In genomic region chr6:52238976-52239375, GRCm38 (mm10) we compare ENCODE assay signal across 17 mouse cellular contexts. TPM values are rescaled to one million over a fixed set of nuclear protein-coding genes. Genes with fewer than 3 reads are reported as not detected.
DNase-seq lines count a peak whose midpoint lies in the region; ATAC-seq and TF ChIP-seq lines count a peak whose summit lies in the region.
"Had no signal": no experiment of that assay in that cellular context is flagged by ENCODE, and none has a peak within 500 bp of the region (broad histone marks: within the 10 kb centered on the region; RNA-seq: fewer than 3 reads in every experiment).

No protein-coding gene starts in this region.

- H3K9ac ChIP-seq in intestine, embryonic 15.5 days = no peak overlapping the region; the same call in 1 of the 2 replicates
- H3K9ac ChIP-seq in kidney, postnatal 0 days (ENCODE audit: low read depth, low read length) = peak overlapping the region; percentile 98
- peak overlapping the region; percentile 98 for H3K9ac ChIP-seq in neural tube, embryonic 12.5 days
- H3K9ac ChIP-seq: hindbrain, embryonic 12.5 days had no signal

- no peaks in the 10 kb centered on the region for H3K9me3 ChIP-seq in intestine, embryonic 15.5 days
- no peaks in the 10 kb centered on the region for H3K9me3 ChIP-seq in kidney, postnatal 0 days (replicated peaks; ENCODE audit: low read length)
- no peaks in the 10 kb centered on the region for H3K9me3 ChIP-seq in neural tube, embryonic 12.5 days
- H3K9me3 ChIP-seq: hindbrain, embryonic 12.5 days had no signal

- no peak overlapping the region for H3K4me2 ChIP-seq in intestine, embryonic 15.5 days (replicated peaks)
- peak overlapping the region; percentile 92 for H3K4me2 ChIP-seq in kidney, postnatal 0 days (ENCODE audit: low read length)
- H3K4me2 ChIP-seq in neural tube, embryonic 12.5 days (replicated peaks) = peak overlapping the region; percentile 74
- H3K4me2 ChIP-seq: hindbrain, embryonic 12.5 days had no signal

- WGBS in intestine, embryonic 15.5 days = 4% methylated on average over 7 of the region's 7 CpGs
- WGBS in kidney, postnatal 0 days = 3% methylated on average over 7 of the region's 7 CpGs
- WGBS in neural tube, embryonic 12.5 days = under 1% methylated on average over 7 of the region's 7 CpGs

- H3K4me1 ChIP-seq in intestine, embryonic 15.5 days (replicated peaks) = peaks cover 16% of the 10 kb centered on the region
- H3K4me1 ChIP-seq in kidney, postnatal 0 days (replicated peaks; ENCODE audit: insufficient read depth, low read length) = peaks cover 13% of the 10 kb centered on the region
- H3K4me1 ChIP-seq in neural tube, embryonic 12.5 days = 0 out of 2 replicates have a peak, but pooled peaks cover 15% of the 10 kb centered on the region
- H3K4me1 ChIP-seq: hindbrain, embryonic 12.5 days had no signal

- H3K36me3 ChIP-seq in intestine, embryonic 15.5 days = no peaks in the 10 kb centered on the region
- no peaks in the 10 kb centered on the region for H3K36me3 ChIP-seq in kidney, postnatal 0 days (ENCODE audit: insufficient read depth, low read length)
- H3K36me3 ChIP-seq in neural tube, embryonic 12.5 days = no peaks in the 10 kb centered on the region
- H3K36me3 ChIP-seq: hindbrain, embryonic 12.5 days had no signal

- no peak for ATAC-seq in intestine, embryonic 15.5 days
- ATAC-seq in kidney, postnatal 0 days (replicated peaks; ENCODE audit: low FRiP score, low read depth) = no peak
- no peak for ATAC-seq in neural tube, embryonic 12.5 days (ENCODE audit: low FRiP score, low read depth)
- no peak for ATAC-seq in monocyte, adult 5-6 weeks (replicated peaks; ENCODE audit: insufficient number of reproducible peaks, low FRiP score, low TSS enrichment, poor library complexity, severe bottlenecking)

- H3K27me3 ChIP-seq in intestine, embryonic 15.5 days (replicated peaks) = peaks cover 91% of the 10 kb centered on the region
- H3K27me3 ChIP-seq in kidney, postnatal 0 days (ENCODE audit: insufficient read depth, low read length) = no peaks in the 10 kb centered on the region
- H3K27me3 ChIP-seq in neural tube, embryonic 12.5 days (replicated peaks) = peaks cover 77% of the 10 kb centered on the region

- H3K27ac ChIP-seq in intestine, embryonic 15.5 days = no peak overlapping the region
- peak overlapping the region; percentile 97; the same call in 1 of the 2 replicates for H3K27ac ChIP-seq in kidney, postnatal 0 days
- no peak overlapping the region for H3K27ac ChIP-seq in neural tube, embryonic 12.5 days
- H3K27ac ChIP-seq: hindbrain, embryonic 12.5 days; stomach, postnatal 0 days had no signal

- 0 out of 2 replicates have a peak overlapping the region, but pooled peaks have one; percentile 9 for H3K4me3 ChIP-seq in intestine, embryonic 15.5 days (replicated peaks)
- H3K4me3 ChIP-seq in kidney, postnatal 0 days (replicated peaks; ENCODE audit: low read depth, low read length) = peak overlapping the region; percentile 85
- peak overlapping the region; percentile 78 for H3K4me3 ChIP-seq in neural tube, embryonic 12.5 days
- H3K4me3 ChIP-seq: hindbrain, embryonic 12.5 days had no signal

- TF ChIP-seq CTCF in kidney, postnatal 0 days (IDR thresholded peaks at IDR 0.05; ENCODE audit: low read depth) = no peak

- DNase-seq in lung, postnatal 4 days = peak; percentile 11 to 17
- no peak for DNase-seq in lung, postnatal 10 days
- DNase-seq in kidney, postnatal 0 days (ENCODE audit: low spot score) = peak; percentile 70
- no peak for DNase-seq in adrenal gland, postnatal 36 days
- DNase-seq in gastrocnemius, adult 8-10 months (ENCODE audit: low spot score in 2 of 2) = no peak
- DNase-seq: adrenal gland, postnatal 14 days; cerebellum, postnatal 36 days had no signal

RNA-seq across cellular contexts. Expression of gene Hoxa10, which starts 1.7 kb away (rescaled TPM):
- 11.4 and 20.2 TPM in 2 replicates for polyA plus RNA-seq in intestine, embryonic 15.5 days (2015; fragmentation: Nextera tagmentation; extraction: Ambion mirVana)
- polyA plus RNA-seq in kidney, postnatal 0 days (2015; fragmentation: Nextera tagmentation; extraction: Ambion mirVana) = 175 and 183 TPM in 2 replicates
- polyA plus RNA-seq in neural tube, embryonic 12.5 days (2016; fragmentation: Nextera tagmentation; extraction: Ambion mirVana) = 108 and 119 TPM in 2 replicates
- total RNA-seq in monocyte, adult 5-6 weeks (2017) = 2.5 TPM in 1 of 3 replicates, not detected in the others
- total RNA-seq in adrenal gland, postnatal 36 days (2021) = under 1 TPM; 0.20 to 0.30 TPM
- 10 to 100 TPM; 14.5 to 15.2 (median 14.8) TPM for total RNA-seq in gastrocnemius, adult 8-10 months (2022)
- total RNA-seq: heart, adult 8-10 months; layer of hippocampus, adult 18-20 months; left cerebral cortex, postnatal 10 days had no signal
- polyA plus RNA-seq: embryonic facial prominence, embryonic 14.5 days; hindbrain, embryonic 12.5 days; stomach, postnatal 0 days had no signal

RNA-seq across cellular contexts. Expression of gene Hoxa11, which starts 6.6 kb away (rescaled TPM):
- polyA plus RNA-seq in intestine, embryonic 15.5 days (2015; fragmentation: Nextera tagmentation; extraction: Ambion mirVana) = 2.0 and 3.3 TPM in 2 replicates
- 24.7 and 27.7 TPM in 2 replicates for polyA plus RNA-seq in kidney, postnatal 0 days (2015; fragmentation: Nextera tagmentation; extraction: Ambion mirVana)
- 10.8 and 13.4 TPM in 2 replicates for polyA plus RNA-seq in neural tube, embryonic 12.5 days (2016; fragmentation: Nextera tagmentation; extraction: Ambion mirVana)
- not detected in 3 replicates for total RNA-seq in monocyte, adult 5-6 weeks (2017)
- total RNA-seq in adrenal gland, postnatal 36 days (2021) = not detected
- 1 to 10 TPM; 2.0 to 3.0 (median 2.9) TPM for total RNA-seq in gastrocnemius, adult 8-10 months (2022)
- total RNA-seq: adrenal gland, postnatal 14 days; heart, adult 8-10 months; layer of hippocampus, adult 18-20 months; left cerebral cortex, postnatal 10 days had no signal
- polyA plus RNA-seq: embryonic facial prominence, embryonic 14.5 days; hindbrain, embryonic 12.5 days; liver, embryonic 16.5 days; stomach, postnatal 0 days had no signal

RNA-seq across cellular contexts. Expression of gene Hoxa9, which starts 8.1 kb away (rescaled TPM):
- 5.3 and 6.3 TPM in 2 replicates for polyA plus RNA-seq in intestine, embryonic 15.5 days (2015; fragmentation: Nextera tagmentation; extraction: Ambion mirVana)
- 57.3 and 57.8 TPM in 2 replicates for polyA plus RNA-seq in kidney, postnatal 0 days (2015; fragmentation: Nextera tagmentation; extraction: Ambion mirVana)
- 124 and 131 TPM in 2 replicates for polyA plus RNA-seq in neural tube, embryonic 12.5 days (2016; fragmentation: Nextera tagmentation; extraction: Ambion mirVana)
- 0.29 TPM in 1 of 3 replicates, not detected in the others for total RNA-seq in monocyte, adult 5-6 weeks (2017)
- total RNA-seq in adrenal gland, postnatal 36 days (2021) = 1 to 10 TPM in 1 of 2 experiments, under 1 TPM in 1; 0.56 to 1.3 TPM
- 1 to 10 TPM; 5.2 to 8.3 (median 7.5) TPM for total RNA-seq in gastrocnemius, adult 8-10 months (2022)
- total RNA-seq: heart, adult 8-10 months; layer of hippocampus, adult 18-20 months; left cerebral cortex, postnatal 10 days had no signal

RNA-seq across cellular contexts. Expression of gene Hoxa7, which starts 17.3 kb away (rescaled TPM):
- polyA plus RNA-seq in intestine, embryonic 15.5 days (2015; fragmentation: Nextera tagmentation; extraction: Ambion mirVana) = 7.5 and 9.4 TPM in 2 replicates
- 29.7 and 31.7 TPM in 2 replicates for polyA plus RNA-seq in kidney, postnatal 0 days (2015; fragmentation: Nextera tagmentation; extraction: Ambion mirVana)
- 81.2 and 102 TPM in 2 replicates for polyA plus RNA-seq in neural tube, embryonic 12.5 days (2016; fragmentation: Nextera tagmentation; extraction: Ambion mirVana)
- not detected in 3 replicates for total RNA-seq in monocyte, adult 5-6 weeks (2017)
- total RNA-seq in adrenal gland, postnatal 36 days (2021) = 10 to 100 TPM; 19.1 to 20.1 TPM
- 1 to 10 TPM; 4.7 to 5.9 (median 5.4) TPM for total RNA-seq in gastrocnemius, adult 8-10 months (2022)
- total RNA-seq: left cerebral cortex, postnatal 10 days had no signal

RNA-seq across cellular contexts. Expression of gene Hoxa13, which starts 21.7 kb away (rescaled TPM):
- 0.59 and 0.61 TPM in 2 replicates for polyA plus RNA-seq in intestine, embryonic 15.5 days (2015; fragmentation: Nextera tagmentation; extraction: Ambion mirVana)
- polyA plus RNA-seq in kidney, postnatal 0 days (2015; fragmentation: Nextera tagmentation; extraction: Ambion mirVana) = not detected in 2 replicates
- polyA plus RNA-seq in neural tube, embryonic 12.5 days (2016; fragmentation: Nextera tagmentation; extraction: Ambion mirVana) = 0.10 and 1.3 TPM in 2 replicates
- total RNA-seq in monocyte, adult 5-6 weeks (2017) = not detected in 3 replicates
- not detected for total RNA-seq in adrenal gland, postnatal 36 days (2021)
- 1 to 10 TPM; 4.1 to 5.2 (median 4.9) TPM for total RNA-seq in gastrocnemius, adult 8-10 months (2022)
- total RNA-seq: adrenal gland, postnatal 14 days; heart, adult 8-10 months; layer of hippocampus, adult 18-20 months; left cerebral cortex, postnatal 10 days had no signal
- polyA plus RNA-seq: embryonic facial prominence, embryonic 14.5 days; hindbrain, embryonic 12.5 days; liver, embryonic 16.5 days; stomach, postnatal 0 days had no signal

Comparison
In these comparisons a context has a peak if more than half of its experiments do, and no peak if none do; other contexts are left out.
1. DNase-seq: peak in lung, postnatal 4 days (2 of 2) and kidney, postnatal 0 days (single experiment); none in lung, postnatal 10 days (single experiment), adrenal gland, postnatal 36 days (0 of 2) and gastrocnemius, adult 8-10 months (0 of 2).
2. H3K4me3 ChIP-seq: peak in every context shown above with its lines; median percentile 85 in kidney, postnatal 0 days; 78 in neural tube, embryonic 12.5 days; 9 in intestine, embryonic 15.5 days.